Mouse (Mus musculus): ENCODE results near the gene Gse1. TPM values are rescaled to one million over a fixed set of nuclear protein-coding genes. Genes with fewer than 3 reads are reported as not detected.

The Gse1 gene
- polyA plus RNA-seq, 1 experiment from 2014 or later: 22.6 TPM

DNA sequence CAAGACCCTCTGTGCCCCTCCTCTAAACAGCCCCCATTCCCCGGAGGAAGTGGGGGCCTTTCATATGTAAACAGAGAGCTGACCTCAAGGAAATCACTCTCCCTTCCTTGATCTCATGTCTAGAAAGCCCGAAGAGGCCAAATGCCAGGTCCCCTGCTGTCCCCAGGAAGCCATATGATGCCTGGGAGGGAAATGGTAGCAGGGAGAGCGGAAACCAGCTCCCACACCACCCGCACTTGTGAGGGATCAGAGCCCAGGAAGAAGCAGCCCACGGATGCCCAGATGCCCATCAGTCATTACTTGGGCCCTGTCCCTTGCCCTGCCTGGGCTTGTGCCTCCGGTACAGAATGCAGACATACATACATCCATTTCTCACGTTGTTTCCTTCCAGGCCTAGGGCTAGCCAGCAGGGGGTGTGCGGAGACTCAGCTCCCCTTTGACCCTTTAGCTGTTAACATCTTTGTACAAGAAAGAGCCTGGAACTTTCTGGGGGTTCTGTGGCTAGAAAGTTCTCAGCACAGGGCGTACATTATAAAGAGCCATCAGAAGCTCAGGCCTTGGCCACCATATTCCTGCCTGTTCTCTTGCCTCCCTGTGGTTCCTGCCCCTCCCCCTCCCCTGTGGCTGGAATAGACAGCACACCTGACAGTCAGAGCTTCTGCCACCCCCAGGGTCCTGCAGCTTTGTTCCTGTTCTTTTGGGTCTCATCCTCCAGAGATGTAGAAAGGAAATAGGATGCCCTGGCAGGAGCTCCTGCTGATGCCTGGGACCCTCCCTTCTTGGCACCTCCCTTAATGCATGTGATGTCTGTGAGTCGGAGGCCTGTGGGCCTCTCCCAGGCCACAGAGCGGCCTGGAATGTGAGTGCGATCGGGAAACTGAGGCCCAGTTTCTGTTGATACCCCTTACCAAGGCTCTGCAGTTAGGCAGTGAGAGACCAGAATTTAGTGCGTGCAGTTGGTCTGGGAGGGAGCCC, 180.3 kb downstream of the Gse1 start:
- no peak overlapping the region for H3K4me3 ChIP-seq (ENCODE audit: low read depth, low read length)
- H3K9ac ChIP-seq (ENCODE audit: low read length): no peak overlapping the region
- peaks cover 66% of the 10 kb centered on the region for H3K4me1 ChIP-seq (ENCODE audit: control insufficient read depth, insufficient read depth, low read length)
- H3K36me3 ChIP-seq (ENCODE audit: control insufficient read depth, insufficient read depth, low read length): no peaks in the 10 kb centered on the region
- H3K9me3 ChIP-seq (replicated peaks; ENCODE audit: control insufficient read depth, low read length): no peaks in the 10 kb centered on the region
- ATAC-seq (no peak), DNase-seq (ENCODE audit: low spot score) (no peak)
- H3K27ac ChIP-seq (ENCODE audit: low read depth, low read length): peak overlapping the region; percentile 44; the same call in 1 of the 2 replicates
- no peaks in the 10 kb centered on the region for H3K27me3 ChIP-seq (replicated peaks; ENCODE audit: control insufficient read depth, insufficient read depth, low read length)
- no peak overlapping the region for H3K4me2 ChIP-seq (ENCODE audit: low read length)
- WGBS: 48% methylated on average over 14 of the region's 14 CpGs

DNA sequence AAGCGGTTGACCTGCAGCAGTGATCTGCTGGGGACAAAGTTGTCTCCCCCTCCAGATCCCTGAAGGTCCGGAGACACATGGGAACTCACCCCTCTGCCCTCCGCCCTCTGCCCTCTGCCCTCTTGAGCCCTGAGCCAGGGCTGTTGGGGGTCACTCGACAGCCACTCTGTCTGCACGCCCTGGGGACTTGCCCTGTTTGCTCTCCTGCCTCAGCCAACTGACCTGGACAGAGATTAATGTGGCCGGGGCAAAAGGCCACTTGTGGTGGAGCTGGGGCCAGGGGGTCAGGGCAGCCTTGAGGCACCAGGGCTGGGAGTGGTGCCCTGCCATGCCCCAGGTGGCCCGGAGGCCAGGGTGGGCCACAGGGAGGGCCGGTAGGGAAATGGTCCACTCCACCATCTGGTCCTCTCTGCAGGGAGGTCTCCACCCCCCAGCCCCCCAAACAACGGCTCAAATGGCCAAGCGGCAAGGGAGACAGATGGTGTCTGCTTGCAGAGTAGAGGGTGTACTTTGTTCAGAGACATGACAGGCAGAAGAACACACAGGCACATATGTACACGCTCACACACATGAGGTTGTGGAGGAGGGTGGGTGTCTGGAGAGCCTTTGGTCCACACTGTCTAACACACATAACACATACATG, 181.2 kb downstream of the Gse1 start:
- H3K9me3 ChIP-seq (replicated peaks; ENCODE audit: control insufficient read depth, low read length): no peaks in the 10 kb centered on the region
- H3K4me3 ChIP-seq (ENCODE audit: low read depth, low read length): no peak overlapping the region
- no peak for ATAC-seq
- H3K27me3 ChIP-seq (replicated peaks; ENCODE audit: control insufficient read depth, insufficient read depth, low read length): no peaks in the 10 kb centered on the region
- WGBS: 61% methylated on average over 11 of the region's 11 CpGs
- H3K27ac ChIP-seq (ENCODE audit: low read depth, low read length): 0 out of 2 replicates have a peak overlapping the region, but pooled peaks have one; percentile 11
- peaks cover 73% of the 10 kb centered on the region for H3K4me1 ChIP-seq (ENCODE audit: control insufficient read depth, insufficient read depth, low read length)
- no peak for DNase-seq (ENCODE audit: low spot score)
- no peak overlapping the region for H3K4me2 ChIP-seq (ENCODE audit: low read length)
- H3K9ac ChIP-seq (ENCODE audit: low read length): no peak overlapping the region
- H3K36me3 ChIP-seq (ENCODE audit: control insufficient read depth, insufficient read depth, low read length): no peaks in the 10 kb centered on the region

DNA sequence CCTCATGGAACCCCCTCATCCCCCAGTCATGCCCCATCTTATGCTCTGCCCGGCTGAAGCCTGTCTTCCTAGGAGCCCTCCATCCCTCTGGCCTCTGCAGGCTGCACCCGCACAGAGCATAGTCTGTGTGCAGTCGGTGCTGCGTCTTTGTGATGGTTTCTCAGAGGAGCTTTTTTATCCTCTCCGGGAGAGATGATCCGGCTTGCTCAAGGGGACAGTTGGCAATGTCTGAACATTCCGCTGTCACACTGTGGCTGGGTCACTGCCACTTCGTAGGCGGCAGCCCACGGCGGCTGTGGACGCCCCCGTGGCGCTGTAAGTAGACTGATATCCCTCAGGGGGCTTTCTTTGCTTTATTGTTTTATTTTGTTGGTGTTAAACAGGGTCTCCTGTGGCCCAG, 182.8 kb downstream of the Gse1 start:
- peak overlapping the region; percentile 30; the same call in 1 of the 2 replicates for H3K27ac ChIP-seq (ENCODE audit: low read depth, low read length)
- H3K27me3 ChIP-seq (replicated peaks; ENCODE audit: control insufficient read depth, insufficient read depth, low read length): no peaks in the 10 kb centered on the region
- whole genome bisulfite sequencing: 42% methylated on average over 14 of the region's 14 CpGs
- H3K9ac ChIP-seq (ENCODE audit: low read length): peak overlapping the region; percentile 29; the same call in 1 of the 2 replicates
- no peaks in the 10 kb centered on the region for H3K9me3 ChIP-seq (replicated peaks; ENCODE audit: control insufficient read depth, low read length)
- H3K36me3 ChIP-seq (ENCODE audit: control insufficient read depth, insufficient read depth, low read length): no peaks in the 10 kb centered on the region
- H3K4me2 ChIP-seq (ENCODE audit: low read length): no peak overlapping the region
- H3K4me3 ChIP-seq (ENCODE audit: low read depth, low read length): no peak overlapping the region
- ATAC-seq (no peak), DNase-seq (ENCODE audit: low spot score) (no peak)
- peaks cover 76% of the 10 kb centered on the region for H3K4me1 ChIP-seq (ENCODE audit: control insufficient read depth, insufficient read depth, low read length)

DNA sequence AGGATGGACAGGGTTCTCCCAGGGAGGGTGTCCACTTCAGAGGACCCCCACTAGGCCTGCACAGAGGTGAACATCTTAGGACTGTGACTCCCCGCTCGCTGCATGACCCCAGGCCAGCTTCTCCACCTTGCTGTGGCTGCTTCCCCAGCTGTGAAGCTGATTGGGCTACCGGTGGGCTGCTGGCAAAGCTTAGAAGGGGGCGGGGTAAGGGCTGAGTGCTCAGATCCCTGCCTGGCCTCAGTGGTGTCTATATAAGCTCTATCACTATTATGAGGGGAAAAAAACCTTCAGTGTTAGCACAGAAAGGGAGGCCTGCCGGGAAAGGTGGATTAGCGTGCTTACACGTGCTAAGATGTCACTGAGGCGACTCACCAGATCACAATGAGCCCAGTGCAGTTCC, 183.6 kb downstream of the Gse1 start:
- 15% methylated on average over 8 of the region's 8 CpGs for WGBS
- Histone ChIP-seq H3K4me1 (ENCODE audit: control insufficient read depth, insufficient read depth, low read length) (peaks cover 84% of the 10 kb centered on the region), H3K9ac (ENCODE audit: low read length) (no peak overlapping the region), H3K36me3 (ENCODE audit: control insufficient read depth, insufficient read depth, low read length) (no peaks in the 10 kb centered on the region), H3K4me3 (ENCODE audit: low read depth, low read length) (no peak overlapping the region), H3K27ac (ENCODE audit: low read depth, low read length) (no peak overlapping the region), H3K27me3 (replicated peaks; ENCODE audit: control insufficient read depth, insufficient read depth, low read length) (no peaks in the 10 kb centered on the region), H3K9me3 (replicated peaks; ENCODE audit: control insufficient read depth, low read length) (no peaks in the 10 kb centered on the region), H3K4me2 (ENCODE audit: low read length) (no peak overlapping the region)
- DNase-seq (ENCODE audit: low spot score) (no peak), ATAC-seq (no peak)

DNA sequence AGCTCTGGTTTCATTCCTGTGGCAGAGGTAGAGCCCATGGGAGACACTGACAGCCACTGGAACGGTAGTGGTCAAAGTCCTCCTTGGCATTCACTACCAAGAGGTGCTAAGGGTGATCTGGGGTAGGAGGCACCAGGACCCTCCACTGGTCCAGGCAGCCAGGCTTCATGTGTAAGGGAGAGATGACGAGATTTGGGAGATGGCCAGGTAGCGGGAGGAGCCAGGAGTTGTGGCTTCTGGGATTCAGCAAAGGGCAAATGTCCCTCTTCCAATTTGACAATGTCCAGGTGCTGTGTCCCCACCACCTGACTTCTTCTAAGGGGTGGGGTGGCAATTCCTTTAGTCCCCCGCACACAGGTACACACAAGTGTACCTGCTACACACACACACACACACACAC, 184.1 kb downstream of the Gse1 start:
- no peak overlapping the region for H3K9ac ChIP-seq (ENCODE audit: low read length)
- 80% methylated on average over 4 of the region's 4 CpGs for WGBS
- no peak overlapping the region for H3K4me3 ChIP-seq (ENCODE audit: low read depth, low read length)
- H3K27ac ChIP-seq (ENCODE audit: low read depth, low read length): no peak overlapping the region
- H3K36me3 ChIP-seq (ENCODE audit: control insufficient read depth, insufficient read depth, low read length): no peaks in the 10 kb centered on the region
- no peaks in the 10 kb centered on the region for H3K27me3 ChIP-seq (replicated peaks; ENCODE audit: control insufficient read depth, insufficient read depth, low read length)
- no peak for ATAC-seq
- peaks cover 88% of the 10 kb centered on the region for H3K4me1 ChIP-seq (ENCODE audit: control insufficient read depth, insufficient read depth, low read length)
- no peak for DNase-seq (ENCODE audit: low spot score)
- H3K9me3 ChIP-seq (replicated peaks; ENCODE audit: control insufficient read depth, low read length): no peaks in the 10 kb centered on the region
- H3K4me2 ChIP-seq (ENCODE audit: low read length): no peak overlapping the region

DNA sequence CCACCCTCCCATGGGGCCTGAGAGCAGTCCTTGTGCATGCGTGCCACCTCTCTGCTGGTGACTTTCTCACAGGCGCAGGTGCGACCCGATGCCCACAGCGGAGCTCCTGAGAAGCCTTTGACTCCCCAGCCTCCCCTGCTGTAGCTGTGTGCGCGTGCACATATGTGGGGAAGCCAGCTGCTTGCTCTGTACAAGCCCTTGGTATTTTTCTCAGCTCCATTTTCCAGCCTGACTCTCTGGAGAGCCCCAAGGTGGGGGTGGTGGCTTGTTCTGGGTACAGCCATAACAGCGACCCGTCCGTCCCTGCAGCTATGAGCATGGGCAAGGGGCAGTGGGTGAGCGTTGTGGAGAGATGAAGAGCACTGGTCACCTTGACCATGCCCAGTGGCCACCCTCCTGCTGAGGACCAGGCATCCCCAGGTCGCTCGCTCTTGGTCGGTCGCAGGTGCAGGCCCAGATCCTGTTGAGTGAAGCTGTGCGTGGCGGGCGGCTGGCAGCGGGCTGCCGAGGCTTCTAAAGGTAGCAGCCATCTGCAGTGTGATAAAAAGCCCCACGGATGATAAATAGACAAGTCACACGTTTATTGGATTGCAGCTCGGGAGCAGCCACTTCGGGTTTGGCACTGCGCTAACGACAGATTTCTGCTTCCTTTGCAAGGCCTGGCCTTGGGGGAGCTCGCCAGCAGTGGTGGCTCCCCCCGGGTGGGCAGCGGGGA, 184.8 kb downstream of the Gse1 start:
- H3K9me3 ChIP-seq (replicated peaks; ENCODE audit: control insufficient read depth, low read length): no peaks in the 10 kb centered on the region
- DNase-seq (ENCODE audit: low spot score) (peak; percentile 82), ATAC-seq (peak; percentile 8; the same call in 1 of the 2 replicates)
- no peaks in the 10 kb centered on the region for H3K36me3 ChIP-seq (ENCODE audit: control insufficient read depth, insufficient read depth, low read length)
- no peak overlapping the region for H3K4me3 ChIP-seq (ENCODE audit: low read depth, low read length)
- no peak overlapping the region for H3K9ac ChIP-seq (ENCODE audit: low read length)
- H3K4me1 ChIP-seq (ENCODE audit: control insufficient read depth, insufficient read depth, low read length): peaks cover 88% of the 10 kb centered on the region
- no peaks in the 10 kb centered on the region for H3K27me3 ChIP-seq (replicated peaks; ENCODE audit: control insufficient read depth, insufficient read depth, low read length)
- H3K4me2 ChIP-seq (ENCODE audit: low read length): no peak overlapping the region
- 63% methylated on average over 29 of the region's 29 CpGs for WGBS
- H3K27ac ChIP-seq (ENCODE audit: low read depth, low read length): peak overlapping the region; percentile 85

DNA sequence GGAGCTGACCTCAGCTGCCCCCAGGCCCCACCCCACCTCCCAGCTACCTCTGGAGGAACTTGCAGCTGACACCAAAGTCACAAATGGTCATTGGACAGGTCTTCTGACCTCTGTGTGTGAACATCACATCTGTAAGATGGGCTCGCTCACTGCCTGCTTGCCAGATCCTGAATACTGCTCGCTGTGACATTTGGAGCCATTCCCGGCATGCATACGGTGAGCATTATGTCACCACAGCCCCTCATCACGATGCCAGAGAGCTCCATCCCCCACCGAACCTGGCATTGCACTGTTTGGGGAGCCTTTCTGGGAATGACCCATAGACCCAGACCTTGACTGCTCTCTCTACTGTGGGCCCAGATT, 185.4 kb downstream of the Gse1 start:
- Histone ChIP-seq H3K4me2 (ENCODE audit: low read length) (no peak overlapping the region), H3K4me1 (ENCODE audit: control insufficient read depth, insufficient read depth, low read length) (peaks cover 86% of the 10 kb centered on the region), H3K9ac (ENCODE audit: low read length) (no peak overlapping the region), H3K27me3 (replicated peaks; ENCODE audit: control insufficient read depth, insufficient read depth, low read length) (no peaks in the 10 kb centered on the region), H3K9me3 (replicated peaks; ENCODE audit: control insufficient read depth, low read length) (no peaks in the 10 kb centered on the region), H3K36me3 (ENCODE audit: control insufficient read depth, insufficient read depth, low read length) (no peaks in the 10 kb centered on the region), H3K4me3 (ENCODE audit: low read depth, low read length) (no peak overlapping the region), H3K27ac (ENCODE audit: low read depth, low read length) (peak overlapping the region; percentile 85; the same call in 1 of the 2 replicates)
- no peak for ATAC-seq
- 37% methylated on average over 6 of the region's 6 CpGs for WGBS
- DNase-seq (ENCODE audit: low spot score): peak; percentile 78

DNA sequence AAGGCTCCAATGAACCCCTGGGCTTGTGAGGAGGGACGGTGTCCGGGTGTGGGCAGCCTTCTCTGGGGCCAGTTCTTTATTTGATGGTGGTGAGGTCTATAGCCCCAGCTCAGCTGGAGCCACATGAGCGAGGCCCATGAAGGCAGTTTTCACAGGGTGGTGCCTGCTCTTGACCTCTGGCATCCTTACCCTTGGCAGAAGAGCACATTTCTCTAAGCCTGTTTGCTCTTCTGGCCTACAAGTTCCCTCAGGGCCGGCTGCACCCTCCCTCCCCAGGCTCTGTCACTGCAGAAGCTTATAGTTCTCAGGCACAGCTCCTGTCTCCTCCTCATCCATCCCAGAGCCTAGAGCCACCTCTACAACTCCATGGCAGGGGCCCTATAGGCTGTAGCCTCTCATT, 186.0 kb downstream of the Gse1 start:
- H3K27me3 ChIP-seq (replicated peaks; ENCODE audit: control insufficient read depth, insufficient read depth, low read length): no peaks in the 10 kb centered on the region
- H3K36me3 ChIP-seq (ENCODE audit: control insufficient read depth, insufficient read depth, low read length): no peaks in the 10 kb centered on the region
- no peak for DNase-seq (ENCODE audit: low spot score)
- H3K9ac ChIP-seq (ENCODE audit: low read length): peak overlapping the region; percentile 40; the same call in 1 of the 2 replicates
- ATAC-seq: no peak
- no peak overlapping the region for H3K4me2 ChIP-seq (ENCODE audit: low read length)
- 85% methylated on average over 4 of the region's 4 CpGs for WGBS
- H3K4me1 ChIP-seq (ENCODE audit: control insufficient read depth, insufficient read depth, low read length): peaks cover 81% of the 10 kb centered on the region
- H3K4me3 ChIP-seq (ENCODE audit: low read depth, low read length): no peak overlapping the region
- H3K27ac ChIP-seq (ENCODE audit: low read depth, low read length): peak overlapping the region; percentile 21; the same call in 1 of the 2 replicates
- H3K9me3 ChIP-seq (replicated peaks; ENCODE audit: control insufficient read depth, low read length): no peaks in the 10 kb centered on the region
